Mouse (Mus musculus): ENCODE data around the gene Midn.

DNA sequence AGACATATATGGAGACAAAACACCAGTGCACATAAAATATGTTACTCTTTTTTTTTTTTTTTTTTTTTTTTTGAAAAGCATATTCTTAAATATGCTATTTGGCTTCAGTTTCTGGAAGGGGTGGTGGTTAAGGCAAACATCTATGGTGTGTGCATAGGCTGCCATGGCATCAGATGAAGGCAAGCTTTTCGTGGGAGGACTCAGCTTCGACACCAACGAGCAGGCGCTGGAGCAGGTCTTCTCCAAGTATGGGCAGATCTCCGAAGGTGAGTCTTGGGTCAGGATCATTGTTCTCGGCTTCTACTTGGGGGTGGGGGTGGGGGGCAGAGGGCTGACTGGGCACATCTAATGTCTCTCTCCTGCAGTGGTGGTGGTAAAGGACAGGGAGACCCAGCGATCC, 21.6 kb downstream of the Midn start:
- TF ChIP-seq CTCF (IDR thresholded peaks at IDR 0.05) (no peak), POLR2A (IDR thresholded peaks at IDR 0.05; ENCODE audit: insufficient read depth, low read depth, low read length) (no peak)

Data from heart, adult 2 months (tissue).